Mouse (Mus musculus) lung, embryonic 15.5 days (tissue): ENCODE data around the gene Gm20737. TPM values are rescaled to one million over a fixed set of nuclear protein-coding genes. Genes with fewer than 3 reads are reported as not detected.
"Not testable (repeated sequence)": the region's sequence is repeated elsewhere in the genome, so short reads cannot be mapped to it uniquely, and the experiment has no call there.

Experiments
- ATAC-seq: fragments of 200-750 bp; cut with Nextera tagmentation; 2 replicates; pipeline ENCODE4 v1.8.0; 2017; ENCODE audit warnings: moderate number of reproducible peaks, borderline replicate concordance; ENCODE audit not compliant: low FRiP score, low TSS enrichment; ENCODE audit errors: extremely low read depth
- H3K27ac ChIP-seq: fragments of 300-500 bp; sonication (generic); 2 replicates; pipeline ENCODE4 v1.5.1; 2015; ENCODE audit warnings: moderate library complexity, mild to moderate bottlenecking, inconsistent platforms
- H3K27me3 ChIP-seq: fragments of 300-500 bp; sonication (generic); 2 replicates; pipeline ENCODE4 v1.6.1; 2015; ENCODE audit warnings: inconsistent platforms
- H3K36me3 ChIP-seq: fragments of 300-500 bp; sonication (generic); 2 replicates; pipeline ENCODE4 v1.6.1; 2015; ENCODE audit warnings: inconsistent platforms
- H3K4me1 ChIP-seq: fragments of 300-500 bp; sonication (generic); 2 replicates; pipeline ENCODE4 v1.6.1; 2015; ENCODE audit warnings: inconsistent platforms
- H3K4me2 ChIP-seq: fragments of 300-500 bp; sonication (generic); 2 replicates; pipeline ENCODE4 v1.6.1; 2015; ENCODE audit warnings: inconsistent platforms, mild to moderate bottlenecking, moderate library complexity
- H3K4me3 ChIP-seq: fragments of 300-500 bp; sonication (generic); 2 replicates; pipeline ENCODE4 v1.5.1; 2015; ENCODE audit warnings: mild to moderate bottlenecking, inconsistent platforms
- H3K9ac ChIP-seq: fragments of 300-500 bp; sonication (generic); 2 replicates; pipeline ENCODE4 v1.6.1; 2015; ENCODE audit warnings: inconsistent platforms
- H3K9me3 ChIP-seq: fragments of 300-500 bp; sonication (generic); 2 replicates; pipeline ENCODE4 v1.6.1; 2016; ENCODE audit warnings: inconsistent platforms
- WGBS: fragments of 180-500 bp; shearing (Covaris S2); methylation state at CpG from one replicate; pipeline ENCODE4 v1.1.7; 2015; 5-methylcytosine and 5-hydroxymethylcytosine counted together
- polyA plus RNA-seq: library from polyadenylated mRNA; unstranded; fragments of >200 nt; fragmentation: Nextera tagmentation; extraction: Ambion mirVana; gene quantifications from 2 replicates; pipeline ENCODE4 v1.2.1, GENCODE M21; 2015

Gene Gm20737
- not detected in 2 replicates for polyA plus RNA-seq

GRCm38 (mm10) chrY:10535942-10536341 is at the start of gene Gm20737:
TSS of gene Gm20737 (minus strand) at chrY:10536042.
- not testable (repeated sequence) for ATAC-seq

GRCm38 (mm10) chrY:10553153-10553552 is 17.3 kb upstream of the Gm20737 start, which contains the start of gene Gm21775:
TSS of gene Gm21775 (plus strand) at chrY:10553453.
- H3K27me3 ChIP-seq, H3K4me1 ChIP-seq, H3K4me3 ChIP-seq, H3K9me3 ChIP-seq, H3K9ac ChIP-seq, H3K36me3 ChIP-seq, ATAC-seq, H3K4me2 ChIP-seq, H3K27ac ChIP-seq: not testable (repeated sequence)
- 90% methylated on average over 3 of the region's 5 CpGs for WGBS

More at GRCm38 (mm10) chrY:10535942-10536341, at the start of gene Gm20737:
- not testable (repeated sequence) for H3K27me3 ChIP-seq, H3K27ac ChIP-seq, H3K9me3 ChIP-seq, H3K36me3 ChIP-seq, H3K4me1 ChIP-seq, H3K4me2 ChIP-seq, H3K9ac ChIP-seq, H3K4me3 ChIP-seq

Other genes with a start within 250 kb of the Gm20737 start
- gene Gm20834, start 211.5 kb downstream of the Gm20737 start, polyA plus RNA-seq = not detected in 2 replicates
- not detected in 2 replicates for gene Gm28510, start 123.3 kb downstream of the Gm20737 start, polyA plus RNA-seq
- gene Gm21775, start 17.4 kb upstream of the Gm20737 start, polyA plus RNA-seq = not detected in 2 replicates
- gene Gm21900, start 80.3 kb upstream of the Gm20737 start, polyA plus RNA-seq = not detected in 2 replicates
- gene Gm20777, start 216.4 kb upstream of the Gm20737 start, polyA plus RNA-seq = not detected in 2 replicates